Mouse (Mus musculus) embryonic fibroblast, embryonic 13.5 days (primary cell): ENCODE measurements around the gene Hnrnpa1. TPM values are rescaled to one million over a fixed set of nuclear protein-coding genes. Genes with fewer than 3 reads are reported as not detected.

Experiments
- H3K27ac ChIP-seq: 2 replicates; pipeline ENCODE4 v1.5.1; 2012; ENCODE audit warnings: low read length, control low read depth, inconsistent platforms; ENCODE audit not compliant: insufficient read depth
- H3K4me1 ChIP-seq: 2 replicates; pipeline ENCODE4 v1.6.1; 2011; ENCODE audit warnings: low read length; ENCODE audit not compliant: control insufficient read depth, insufficient read depth
- H3K4me3 ChIP-seq: 2 replicates; pipeline ENCODE4 v1.5.1; 2011; ENCODE audit warnings: mild to moderate bottlenecking, control low read depth, low read length; ENCODE audit not compliant: insufficient read depth
- CTCF ChIP-seq: IDR thresholded peaks from 2 replicates; pipeline ENCODE4 v1.5.1; 2011; ENCODE audit warnings: mild to moderate bottlenecking, control low read depth, low read length, moderate library complexity, borderline replicate concordance; ENCODE audit not compliant: insufficient read depth
- POLR2A ChIP-seq: IDR thresholded peaks from 2 replicates; pipeline ENCODE4 v1.6.1; 2011; ENCODE audit warnings: low read depth, mild to moderate bottlenecking, control low read depth, low read length, moderate library complexity
- polyA plus RNA-seq: library from polyadenylated mRNA; stranded (reverse); fragments of >200 nt; gene quantifications from 2 replicates; pipeline ENCODE4 v1.2.4, GENCODE M21; 2011; ENCODE audit warnings: low read depth; ENCODE audit not compliant: missing spikeins, insufficient read length

The Hnrnpa1 gene
- polyA plus RNA-seq, 1 experiment, result 719 TPM

GRCm38 (mm10) chr15:103285778-103286417 lies 45.7 kb downstream of the Hnrnpa1 start:
- no peak for TF ChIP-seq POLR2A
- no peak for TF ChIP-seq CTCF
- peak overlapping the region; percentile 38; the same call in 1 of the 2 replicates for H3K27ac ChIP-seq
- no peak overlapping the region for H3K4me3 ChIP-seq
- peaks cover 15% of the 10 kb centered on the region for H3K4me1 ChIP-seq

DNA sequence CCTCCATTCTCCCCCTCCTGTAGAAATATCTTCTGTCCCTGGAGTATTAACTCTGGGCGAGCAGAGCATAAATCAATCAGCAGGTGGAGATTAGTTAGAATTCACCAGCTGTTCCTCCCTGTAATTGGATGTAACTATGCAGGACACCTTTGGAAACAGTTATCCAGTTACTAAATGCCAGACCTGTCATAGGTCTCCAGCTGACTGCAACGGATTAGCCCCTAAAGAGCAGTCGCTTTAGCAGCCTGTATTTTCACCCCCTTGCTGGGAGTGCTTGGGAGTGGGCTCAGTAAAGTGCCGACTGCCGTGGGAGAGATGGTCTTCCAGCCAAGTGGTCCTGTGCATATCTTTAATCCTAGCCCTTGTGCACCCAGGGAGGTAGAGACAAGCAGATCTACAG lies 49.4 kb downstream of the Hnrnpa1 start:
- TF ChIP-seq POLR2A (no peak), CTCF (no peak)
- H3K4me3 ChIP-seq, result no peak overlapping the region
- H3K27ac ChIP-seq, result no peak overlapping the region
- peaks cover 15% of the 10 kb centered on the region for H3K4me1 ChIP-seq

GRCm38 (mm10) chr15:103290417-103290816 lies 50.2 kb downstream of the Hnrnpa1 start:
- Histone ChIP-seq H3K27ac (no peak overlapping the region), H3K4me1 (peaks cover 11% of the 10 kb centered on the region), H3K4me3 (no peak overlapping the region)
- TF ChIP-seq CTCF (no peak), POLR2A (no peak)

DNA sequence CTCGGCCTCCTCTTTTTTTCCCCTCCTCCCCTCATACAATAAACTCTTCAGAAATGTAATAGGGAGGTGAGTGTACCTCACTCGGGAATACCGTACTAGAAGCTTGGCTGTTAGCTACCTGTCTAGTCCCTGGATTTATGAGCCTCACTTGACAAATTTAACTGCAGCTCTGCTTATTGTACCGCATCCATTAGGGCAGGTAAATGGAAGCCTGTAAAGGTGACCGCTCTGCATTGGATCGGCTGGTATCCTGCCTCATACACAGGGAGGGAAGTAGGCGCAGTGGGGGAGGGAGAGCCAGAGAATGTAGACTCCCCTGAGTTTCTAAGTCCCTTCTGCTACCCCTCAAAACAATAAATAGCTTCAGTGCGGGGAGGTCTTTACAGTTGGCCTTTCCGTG lies 50.6 kb downstream of the Hnrnpa1 start:
- Histone ChIP-seq H3K4me3 (no peak overlapping the region), H3K27ac (no peak overlapping the region), H3K4me1 (peaks cover 7% of the 10 kb centered on the region; the same call in 1 of the 2 replicates)
- TF ChIP-seq CTCF (no peak), POLR2A (no peak)

DNA sequence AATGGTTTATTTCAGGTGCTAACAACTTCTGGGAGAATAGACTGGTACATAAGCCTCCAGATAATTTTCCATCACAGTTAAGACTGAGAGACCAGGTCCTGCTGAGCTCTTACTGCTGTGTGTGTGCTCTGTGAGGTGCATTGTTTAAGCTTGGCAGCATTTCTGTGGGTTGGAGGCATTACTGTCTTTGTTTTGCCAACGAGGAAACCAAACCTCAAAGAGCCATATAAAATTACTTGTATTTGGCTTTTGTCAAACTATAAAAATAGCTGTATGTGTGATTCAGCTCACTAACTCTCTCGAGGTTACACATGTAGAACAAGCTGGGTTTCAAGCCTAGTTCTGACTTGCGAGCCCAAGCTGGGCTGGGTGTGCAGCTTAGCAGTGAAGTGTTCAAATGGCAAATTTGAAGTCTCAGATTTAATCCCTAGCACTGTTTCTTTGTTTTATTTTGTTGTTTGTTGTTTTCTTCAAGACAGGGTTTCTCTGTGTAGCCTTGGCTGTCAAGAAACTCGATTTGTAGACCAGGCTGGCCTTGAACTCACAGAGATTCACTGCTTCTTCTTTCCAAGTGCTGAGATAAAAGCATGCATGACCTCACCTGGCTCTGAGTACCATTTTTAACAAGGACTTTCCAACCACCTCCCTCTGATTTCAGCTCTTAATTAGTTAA lies 52.6 kb downstream of the Hnrnpa1 start:
- peaks cover 4% of the 10 kb centered on the region; the same call in 1 of the 2 replicates for H3K4me1 ChIP-seq
- TF ChIP-seq CTCF (no peak), POLR2A (no peak)
- H3K27ac ChIP-seq, result peak overlapping the region; percentile 80
- no peak overlapping the region for H3K4me3 ChIP-seq

DNA sequence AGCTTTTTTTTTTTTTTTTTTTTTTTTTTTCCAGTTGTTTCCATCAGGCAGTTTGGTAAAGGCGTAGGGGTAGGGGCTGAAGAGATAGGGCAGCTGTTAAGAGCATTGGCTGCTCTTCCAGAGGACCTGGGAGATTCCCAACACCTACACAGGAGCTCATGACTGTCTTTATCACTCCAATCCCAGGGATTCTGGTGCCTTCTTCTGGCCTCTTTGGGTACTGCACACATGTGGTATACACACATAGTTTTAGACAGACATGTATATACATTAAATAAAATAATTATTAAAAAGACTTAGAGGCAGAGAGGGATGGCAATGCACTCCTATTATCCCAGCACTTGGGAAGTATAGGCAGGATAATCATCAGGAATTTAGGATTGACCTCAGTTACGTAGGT lies 53.1 kb downstream of the Hnrnpa1 start:
- Histone ChIP-seq H3K27ac (peak overlapping the region; percentile 80), H3K4me1 (peaks cover 4% of the 10 kb centered on the region; the same call in 1 of the 2 replicates), H3K4me3 (no peak overlapping the region)
- TF ChIP-seq CTCF (no peak), POLR2A (no peak)

DNA sequence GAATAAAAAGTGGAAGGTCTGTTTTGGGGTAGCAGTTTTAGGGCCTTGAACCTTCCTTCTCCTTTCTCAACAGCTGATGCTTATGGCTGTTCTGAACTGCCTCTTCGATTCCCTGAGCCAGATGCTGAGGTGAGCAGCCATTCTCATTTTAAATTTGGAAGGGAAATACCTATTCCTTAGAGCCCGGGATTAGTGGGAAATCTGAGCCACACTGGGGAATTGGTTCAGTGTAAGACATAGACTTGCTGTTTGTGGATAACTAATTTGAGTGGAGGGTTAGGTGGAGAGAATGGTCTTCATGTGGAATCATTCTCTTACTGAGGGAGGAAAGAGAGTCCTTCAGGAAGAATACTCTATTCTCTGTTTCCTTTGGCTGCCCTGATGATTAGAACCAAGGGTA lies 54.4 kb downstream of the Hnrnpa1 start:
- Histone ChIP-seq H3K4me1 (peaks cover 15% of the 10 kb centered on the region), H3K27ac (no peak overlapping the region), H3K4me3 (no peak overlapping the region)
- TF ChIP-seq POLR2A, result no peak
- no peak for TF ChIP-seq CTCF

- no peak overlapping the region for H3K4me3 ChIP-seq
- no peak overlapping the region for H3K27ac ChIP-seq
- peaks cover 18% of the 10 kb centered on the region for H3K4me1 ChIP-seq
- no peak for TF ChIP-seq CTCF
- no peak for TF ChIP-seq POLR2A
Observed at GRCm38 (mm10) chr15:103295851-103296250, 55.6 kb downstream of the Hnrnpa1 start.

Other genes starting within 250 kb of the Hnrnpa1 start
- 28.5 and 45.5 TPM in 2 replicates for gene Hoxc8, start 249.8 kb upstream of the Hnrnpa1 start, polyA plus RNA-seq
- gene Hoxc6, start 242.2 kb upstream of the Hnrnpa1 start, polyA plus RNA-seq, result 42.6 and 61.8 TPM in 2 replicates
- 12.5 and 12.6 TPM in 2 replicates for gene Hoxc4, start 221.5 kb upstream of the Hnrnpa1 start, polyA plus RNA-seq
- 10.4 and 11.0 TPM in 2 replicates for gene Smug1, start 73.3 kb upstream of the Hnrnpa1 start, polyA plus RNA-seq
- gene Cbx5, start 616 bp upstream of the Hnrnpa1 start, polyA plus RNA-seq, result 132 and 172 TPM in 2 replicates
- gene Nfe2, start 18.0 kb downstream of the Hnrnpa1 start, polyA plus RNA-seq, result not detected in 2 replicates
- 141 and 143 TPM in 2 replicates for gene Copz1, start 32.3 kb downstream of the Hnrnpa1 start, polyA plus RNA-seq
- gene Gpr84, start 70.2 kb downstream of the Hnrnpa1 start, polyA plus RNA-seq, result 0.40 TPM in 1 of 2 replicates, not detected in the other
- 25.0 and 27.6 TPM in 2 replicates for gene Zfp385a, start 99.7 kb downstream of the Hnrnpa1 start, polyA plus RNA-seq
- 161 and 346 TPM in 2 replicates for gene Itga5, start 126.3 kb downstream of the Hnrnpa1 start, polyA plus RNA-seq
- gene Gtsf1, start 190.0 kb downstream of the Hnrnpa1 start, polyA plus RNA-seq, result not detected in 2 replicates
- gene Gtsf2, start 208.0 kb downstream of the Hnrnpa1 start, polyA plus RNA-seq, result not detected in 2 replicates
- gene Nckap1l, start 213.4 kb downstream of the Hnrnpa1 start, polyA plus RNA-seq, result 0.33 and 2.1 TPM in 2 replicates